26 mouse cellular contexts compared by ENCODE assay signal in the genomic region with DNA sequence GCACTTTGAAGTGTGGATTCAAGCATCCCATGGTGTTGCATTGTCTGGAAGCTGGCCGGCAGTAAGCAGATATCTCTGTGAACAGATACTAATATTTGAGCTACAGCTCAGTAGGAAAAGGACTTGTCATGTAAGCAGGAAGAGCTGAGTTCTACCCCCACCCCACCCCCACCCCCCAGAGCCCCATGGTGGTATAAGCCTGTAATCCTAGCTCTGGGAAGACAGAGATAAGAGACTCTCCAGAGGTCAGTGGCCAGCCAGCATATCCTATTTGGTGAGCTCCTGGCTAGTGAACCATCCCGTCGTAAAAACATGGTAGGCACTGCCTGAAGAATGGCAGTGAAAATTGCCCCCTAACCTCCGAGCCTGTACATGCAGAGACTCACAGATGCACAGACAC.
DNase-seq lines count a peak whose midpoint lies in the region; ATAC-seq and TF ChIP-seq lines count a peak whose summit lies in the region.
"Had no signal": no experiment of that assay in that cellular context is flagged by ENCODE, and none has a peak within 500 bp of the region (broad histone marks: within the 10 kb centered on the region; RNA-seq: fewer than 3 reads in every experiment).

No protein-coding gene starts in this region.

- no peak for TF ChIP-seq CTCF in midbrain, postnatal 0 days (IDR thresholded peaks at IDR 0.05)

- 9% methylated on average over 4 of the region's 4 CpGs for WGBS in heart, embryonic 11.5 days (ENCODE audit: insufficient replicate concordance)
- WGBS in heart, embryonic 12.5 days = 17% methylated on average over 4 of the region's 4 CpGs
- 34% methylated on average over 4 of the region's 4 CpGs for WGBS in kidney, embryonic 14.5 days
- WGBS in midbrain, embryonic 12.5 days = 64% methylated on average over 4 of the region's 4 CpGs
- 35% methylated on average over 4 of the region's 4 CpGs for WGBS in midbrain, postnatal 0 days

- H3K9me3 ChIP-seq in heart, embryonic 11.5 days (replicated peaks; ENCODE audit: control insufficient read depth, low read length) = no peaks in the 10 kb centered on the region
- no peaks in the 10 kb centered on the region for H3K9me3 ChIP-seq in heart, embryonic 12.5 days (replicated peaks)
- no peaks in the 10 kb centered on the region for H3K9me3 ChIP-seq in kidney, embryonic 14.5 days (ENCODE audit: control insufficient read depth, low read length)
- no peaks in the 10 kb centered on the region for H3K9me3 ChIP-seq in midbrain, embryonic 12.5 days
- no peaks in the 10 kb centered on the region for H3K9me3 ChIP-seq in midbrain, postnatal 0 days (ENCODE audit: low read length)
- H3K9me3 ChIP-seq: embryonic facial prominence, embryonic 12.5 days; limb, embryonic 13.5 days; liver, embryonic 13.5 days; stomach, embryonic 15.5 days had no signal

- no peaks in the 10 kb centered on the region for H3K36me3 ChIP-seq in heart, embryonic 11.5 days (ENCODE audit: control insufficient read depth, insufficient read depth, low read length)
- H3K36me3 ChIP-seq in heart, embryonic 12.5 days = 0 out of 2 replicates have a peak, but pooled peaks cover 2% of the 10 kb centered on the region
- H3K36me3 ChIP-seq in kidney, embryonic 14.5 days (ENCODE audit: control insufficient read depth, insufficient read depth, low read length) = no peaks in the 10 kb centered on the region
- H3K36me3 ChIP-seq in midbrain, embryonic 12.5 days = 0 out of 2 replicates have a peak, but pooled peaks cover 3% of the 10 kb centered on the region
- no peaks in the 10 kb centered on the region for H3K36me3 ChIP-seq in midbrain, postnatal 0 days (ENCODE audit: insufficient read depth, low read length)
- H3K36me3 ChIP-seq: embryonic facial prominence, embryonic 12.5 days; limb, embryonic 13.5 days; liver, embryonic 13.5 days; stomach, embryonic 15.5 days had no signal

- no peak overlapping the region for H3K9ac ChIP-seq in heart, embryonic 11.5 days (ENCODE audit: low read depth, low read length)
- H3K9ac ChIP-seq in heart, embryonic 12.5 days = no peak overlapping the region
- no peak overlapping the region for H3K9ac ChIP-seq in kidney, embryonic 14.5 days (ENCODE audit: low read depth, low read length)
- H3K9ac ChIP-seq in midbrain, embryonic 12.5 days (replicated peaks) = no peak overlapping the region
- H3K9ac ChIP-seq in midbrain, postnatal 0 days (replicated peaks; ENCODE audit: low read length, poor library complexity, severe bottlenecking) = no peak overlapping the region
- H3K9ac ChIP-seq: embryonic facial prominence, embryonic 12.5 days; hindbrain, embryonic 14.5 days; limb, embryonic 13.5 days; liver, embryonic 13.5 days; stomach, embryonic 15.5 days had no signal

- peak overlapping the region; percentile 46; the same call in 1 of the 2 replicates for H3K27ac ChIP-seq in heart, embryonic 11.5 days (ENCODE audit: low read depth, low read length)
- no peak overlapping the region for H3K27ac ChIP-seq in heart, embryonic 12.5 days (ENCODE audit: poor library complexity, severe bottlenecking)
- H3K27ac ChIP-seq in kidney, embryonic 14.5 days (ENCODE audit: low read depth, low read length) = no peak overlapping the region
- no peak overlapping the region; the same call in 1 of the 2 replicates for H3K27ac ChIP-seq in midbrain, embryonic 12.5 days (replicated peaks)
- no peak overlapping the region for H3K27ac ChIP-seq in midbrain, postnatal 0 days (ENCODE audit: low read depth, low read length)
- H3K27ac ChIP-seq: embryonic facial prominence, embryonic 12.5 days; gastrocnemius, adult 2 months; hindbrain, embryonic 14.5 days; limb, embryonic 13.5 days; liver, embryonic 13.5 days; macrophage; stomach, embryonic 15.5 days had no signal

- DNase-seq in kidney, adult 8-10 months = no peak
- DNase-seq in midbrain, postnatal 0 days (ENCODE audit: low spot score) = no peak
- no peak for DNase-seq in cerebellum, postnatal 36 days
- DNase-seq: adrenal gland, postnatal 14 days; cerebellum, adult 11 months; cerebellum, adult 9-10 months; embryo, embryonic 11 days; gastrocnemius, adult 2 months; gastrocnemius, postnatal 36 days; kidney, adult 11 months; kidney, postnatal 4 days; liver, embryonic 13.5 days; lung, adult 18-20 months; right cerebral cortex, postnatal 25 days had no signal

- H3K4me3 ChIP-seq in heart, embryonic 11.5 days (ENCODE audit: low read depth, low read length) = no peak overlapping the region
- H3K4me3 ChIP-seq in heart, embryonic 12.5 days = no peak overlapping the region
- no peak overlapping the region for H3K4me3 ChIP-seq in kidney, embryonic 14.5 days (ENCODE audit: low read length)
- no peak overlapping the region for H3K4me3 ChIP-seq in midbrain, embryonic 12.5 days
- no peak overlapping the region for H3K4me3 ChIP-seq in midbrain, postnatal 0 days (ENCODE audit: low read depth, low read length)
- H3K4me3 ChIP-seq: embryonic facial prominence, embryonic 12.5 days; gastrocnemius, adult 2 months; limb, embryonic 13.5 days; liver, embryonic 13.5 days; stomach, embryonic 15.5 days had no signal

- H3K4me1 ChIP-seq in heart, embryonic 11.5 days (ENCODE audit: control insufficient read depth, insufficient read depth, low read length) = peaks cover 12% of the 10 kb centered on the region
- peaks cover 17% of the 10 kb centered on the region for H3K4me1 ChIP-seq in heart, embryonic 12.5 days (replicated peaks)
- peaks cover 5% of the 10 kb centered on the region; the same call in 1 of the 2 replicates for H3K4me1 ChIP-seq in kidney, embryonic 14.5 days (ENCODE audit: control insufficient read depth, insufficient read depth, low read length)
- no peaks in the 10 kb centered on the region for H3K4me1 ChIP-seq in midbrain, embryonic 12.5 days
- H3K4me1 ChIP-seq in midbrain, postnatal 0 days (ENCODE audit: insufficient read depth, low read length) = peaks cover 4% of the 10 kb centered on the region; the same call in 1 of the 2 replicates
- H3K4me1 ChIP-seq: embryonic facial prominence, embryonic 12.5 days; limb, embryonic 13.5 days; stomach, embryonic 15.5 days had no signal

- no peaks in the 10 kb centered on the region for H3K27me3 ChIP-seq in heart, embryonic 11.5 days (ENCODE audit: control insufficient read depth, insufficient read depth, low read length)
- H3K27me3 ChIP-seq in heart, embryonic 12.5 days (replicated peaks) = no peaks in the 10 kb centered on the region
- H3K27me3 ChIP-seq in kidney, embryonic 14.5 days (ENCODE audit: control insufficient read depth, insufficient read depth, low read length) = no peaks in the 10 kb centered on the region
- H3K27me3 ChIP-seq in midbrain, embryonic 12.5 days = no peaks in the 10 kb centered on the region
- no peaks in the 10 kb centered on the region for H3K27me3 ChIP-seq in midbrain, postnatal 0 days (ENCODE audit: insufficient read depth, low read length)
- H3K27me3 ChIP-seq: embryonic facial prominence, embryonic 12.5 days; limb, embryonic 13.5 days; liver, embryonic 13.5 days; stomach, embryonic 15.5 days had no signal

- no peak for ATAC-seq in heart, embryonic 11.5 days (replicated peaks; ENCODE audit: insufficient number of reproducible peaks, low FRiP score, low TSS enrichment)
- ATAC-seq in heart, embryonic 12.5 days (ENCODE audit: insufficient number of reproducible peaks, low FRiP score) = no peak
- peak; percentile 68; the same call in 1 of the 2 replicates for ATAC-seq in kidney, embryonic 14.5 days (ENCODE audit: low FRiP score, low TSS enrichment)
- ATAC-seq in midbrain, embryonic 12.5 days (ENCODE audit: low FRiP score, low read depth) = 0 out of 2 replicates have a peak, but pooled peaks have one; percentile 27
- ATAC-seq in midbrain, postnatal 0 days (ENCODE audit: low FRiP score) = no peak
- ATAC-seq: CD4-positive, CD25-positive, alpha-beta regulatory T cell, adult 4 months; forebrain, embryonic 16.5 days; lung, postnatal 0 days had no signal

- no peak overlapping the region; the same call in 1 of the 2 replicates for H3K4me2 ChIP-seq in heart, embryonic 11.5 days
- H3K4me2 ChIP-seq in heart, embryonic 12.5 days = no peak overlapping the region
- no peak overlapping the region for H3K4me2 ChIP-seq in kidney, embryonic 14.5 days (replicated peaks; ENCODE audit: low read depth, low read length)
- no peak overlapping the region for H3K4me2 ChIP-seq in midbrain, embryonic 12.5 days (replicated peaks)
- no peak overlapping the region for H3K4me2 ChIP-seq in midbrain, postnatal 0 days (ENCODE audit: low read depth, low read length, poor library complexity, severe bottlenecking)
- H3K4me2 ChIP-seq: embryonic facial prominence, embryonic 12.5 days; hindbrain, embryonic 14.5 days; limb, embryonic 13.5 days; liver, embryonic 13.5 days; stomach, embryonic 15.5 days had no signal

Comparison
In these comparisons a context has a peak if more than half of its experiments do, and no peak if none do; other contexts are left out.
1. ATAC-seq: peak in kidney, embryonic 14.5 days (single experiment) and midbrain, embryonic 12.5 days (single experiment); none in heart, embryonic 11.5 days (single experiment), heart, embryonic 12.5 days (single experiment) and midbrain, postnatal 0 days (single experiment).